Mouse (Mus musculus): Measurements from ENCODE around the gene Ripply3. TPM values are rescaled to one million over a fixed set of nuclear protein-coding genes. Genes with fewer than 3 reads are reported as not detected.
A peak's percentile ranks its signal among the peaks of the same experiment; 100 is the strongest.

The Ripply3 gene
- polyA plus RNA-seq, 1 experiment: 0.47 TPM

DNA sequence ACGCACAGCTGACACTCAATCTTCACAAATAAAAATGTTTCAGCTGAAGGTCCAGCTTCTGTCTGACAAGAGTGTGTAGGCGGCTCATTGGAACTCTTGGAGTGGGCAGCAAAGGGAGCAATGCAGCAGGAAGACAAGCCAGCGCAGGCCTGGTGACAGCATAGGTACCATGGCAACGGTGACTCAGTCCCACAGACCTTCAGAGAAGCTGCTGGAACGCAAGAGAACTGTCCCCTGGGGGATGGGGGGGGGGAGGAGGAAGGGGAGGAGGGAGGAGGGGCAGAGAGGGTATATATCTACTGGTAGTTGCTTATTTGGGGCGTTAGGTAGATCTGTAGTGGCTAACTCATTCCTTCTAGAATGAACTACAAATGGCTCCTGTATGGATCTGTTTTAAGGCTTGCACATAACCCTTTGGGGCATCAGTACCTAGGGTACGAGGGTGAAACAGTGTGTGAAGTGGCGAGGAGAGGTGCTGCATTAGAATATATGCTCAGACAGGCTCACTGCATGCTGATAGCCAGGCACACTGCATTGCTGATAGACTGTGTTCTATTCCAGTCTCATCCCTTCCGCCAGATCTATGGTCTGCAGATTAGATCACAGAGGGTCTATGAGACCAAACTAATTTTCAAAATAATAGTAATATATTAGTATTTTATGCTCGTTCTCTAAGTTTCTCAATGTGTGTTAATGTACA, 34.1 kb downstream of the Ripply3 start:
- Histone ChIP-seq H3K27ac (ENCODE audit: insufficient read depth, low read depth, low read length) (no peak overlapping the region), H3K36me3 (ENCODE audit: control insufficient read depth, insufficient read depth, low read length) (no peaks in the 10 kb centered on the region), H3K4me1 (ENCODE audit: control insufficient read depth, insufficient read depth, insufficient read length, low read length) (peaks cover 5% of the 10 kb centered on the region; the same call in 1 of the 2 replicates), H3K27me3 (ENCODE audit: control insufficient read depth, insufficient read depth, low read length) (no peaks in the 10 kb centered on the region), H3K4me3 (ENCODE audit: low read depth, low read length) (no peak overlapping the region)
- 59% methylated on average over 10 of the region's 10 CpGs for WGBS
- TF ChIP-seq CTCF (IDR thresholded peaks at IDR 0.05; ENCODE audit: extremely low read depth, insufficient read length, insufficient replicate concordance, low read depth, low read length): no peak
- no peak for TF ChIP-seq POLR2A (IDR thresholded peaks at IDR 0.05; ENCODE audit: low read depth, low read length)

DNA sequence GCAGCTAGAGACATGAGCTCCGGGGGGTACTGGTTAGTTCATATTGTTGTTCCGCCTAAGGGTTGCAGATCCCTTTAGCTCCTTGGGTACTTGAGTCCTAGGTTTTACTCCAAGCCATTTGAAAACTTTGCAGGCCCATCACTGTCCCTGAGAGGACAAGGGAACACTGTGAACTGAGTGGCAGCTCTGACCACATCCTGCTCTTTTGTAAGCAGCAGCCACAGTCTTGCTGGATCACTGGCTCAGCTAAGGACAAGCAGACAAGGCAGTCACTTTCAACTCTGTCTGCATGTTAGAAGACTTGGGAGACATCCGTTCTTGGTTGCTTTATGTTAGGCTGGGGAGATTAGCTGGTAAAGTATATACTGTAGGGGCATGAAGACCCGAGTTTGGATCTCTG, 35.6 kb downstream of the Ripply3 start:
- Histone ChIP-seq H3K27ac (ENCODE audit: insufficient read depth, low read depth, low read length) (no peak overlapping the region), H3K36me3 (ENCODE audit: control insufficient read depth, insufficient read depth, low read length) (no peaks in the 10 kb centered on the region), H3K27me3 (ENCODE audit: control insufficient read depth, insufficient read depth, low read length) (no peaks in the 10 kb centered on the region), H3K4me1 (ENCODE audit: control insufficient read depth, insufficient read depth, insufficient read length, low read length) (peaks cover 5% of the 10 kb centered on the region; the same call in 1 of the 2 replicates), H3K4me3 (ENCODE audit: low read depth, low read length) (no peak overlapping the region)
- 86% methylated on average over 4 of the region's 4 CpGs for WGBS
- TF ChIP-seq POLR2A (IDR thresholded peaks at IDR 0.05; ENCODE audit: low read depth, low read length): no peak
- TF ChIP-seq CTCF (IDR thresholded peaks at IDR 0.05; ENCODE audit: extremely low read depth, insufficient read length, insufficient replicate concordance, low read depth, low read length): no peak

DNA sequence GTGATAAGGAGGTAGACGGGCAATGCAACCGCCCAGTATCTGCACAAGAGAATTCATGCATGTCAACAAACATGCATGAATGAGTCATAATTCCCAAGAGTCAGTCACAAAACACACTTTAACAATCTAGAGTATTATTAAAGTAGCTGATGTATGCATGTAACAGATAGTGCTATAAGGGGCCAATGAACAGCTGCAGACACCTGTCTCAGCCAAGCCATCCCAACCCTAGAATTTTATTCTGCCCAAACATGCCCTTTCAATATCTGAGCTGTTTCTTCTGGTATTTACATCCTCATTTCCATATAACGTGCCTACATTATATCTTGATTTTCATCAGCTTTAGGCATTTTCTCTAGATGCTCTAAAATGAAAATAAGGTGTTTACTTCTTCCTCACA, 37.2 kb downstream of the Ripply3 start:
- TF ChIP-seq POLR2A (IDR thresholded peaks at IDR 0.05; ENCODE audit: low read depth, low read length) (no peak), CTCF (IDR thresholded peaks at IDR 0.05; ENCODE audit: extremely low read depth, insufficient read length, insufficient replicate concordance, low read depth, low read length) (no peak)
- Histone ChIP-seq H3K27ac (ENCODE audit: insufficient read depth, low read depth, low read length) (no peak overlapping the region), H3K36me3 (ENCODE audit: control insufficient read depth, insufficient read depth, low read length) (no peaks in the 10 kb centered on the region), H3K4me3 (ENCODE audit: low read depth, low read length) (no peak overlapping the region), H3K4me1 (ENCODE audit: control insufficient read depth, insufficient read depth, insufficient read length, low read length) (peaks cover 8% of the 10 kb centered on the region; the same call in 1 of the 2 replicates), H3K27me3 (ENCODE audit: control insufficient read depth, insufficient read depth, low read length) (no peaks in the 10 kb centered on the region)
- WGBS: 85% methylated on average over 3 of the region's 3 CpGs

DNA sequence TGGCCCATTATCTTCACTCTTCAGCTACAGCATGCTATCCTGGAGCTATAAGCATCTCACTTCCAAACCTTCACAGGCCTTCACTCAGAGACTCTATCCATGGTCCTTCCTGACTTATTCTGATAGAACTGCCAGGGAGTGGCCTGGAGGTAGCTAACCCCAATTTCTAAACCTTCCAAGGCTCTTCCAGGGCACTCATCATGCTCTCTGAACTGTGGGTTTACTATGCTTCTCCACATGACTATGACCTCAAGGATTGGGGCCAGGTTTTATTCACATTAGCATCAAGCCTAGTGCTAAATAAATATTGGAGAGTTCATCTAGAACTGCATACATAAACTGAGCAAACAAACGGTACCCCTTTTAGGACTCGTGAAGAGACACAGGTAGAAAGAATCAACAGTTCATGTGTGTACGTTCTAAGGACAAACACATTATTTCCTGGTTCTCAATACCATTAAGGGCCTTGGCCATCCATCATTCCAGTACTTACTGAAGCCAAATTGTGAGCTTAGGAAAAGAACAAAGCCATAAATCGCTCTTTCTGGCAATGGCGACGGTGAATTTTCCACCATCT, 41.5 kb downstream of the Ripply3 start:
- peaks cover 8% of the 10 kb centered on the region; the same call in 1 of the 2 replicates for H3K4me1 ChIP-seq (ENCODE audit: control insufficient read depth, insufficient read depth, insufficient read length, low read length)
- H3K36me3 ChIP-seq (ENCODE audit: control insufficient read depth, insufficient read depth, low read length): no peaks in the 10 kb centered on the region
- H3K4me3 ChIP-seq (ENCODE audit: low read depth, low read length): peak overlapping the region; percentile 90
- TF ChIP-seq CTCF (IDR thresholded peaks at IDR 0.05; ENCODE audit: extremely low read depth, insufficient read length, insufficient replicate concordance, low read depth, low read length) (no peak), POLR2A (IDR thresholded peaks at IDR 0.05; ENCODE audit: low read depth, low read length) (no peak)
- H3K27me3 ChIP-seq (ENCODE audit: control insufficient read depth, insufficient read depth, low read length): no peaks in the 10 kb centered on the region
- WGBS: 2% methylated on average over 6 of the region's 6 CpGs
- peak overlapping the region; percentile 84 for H3K27ac ChIP-seq (ENCODE audit: insufficient read depth, low read depth, low read length)

DNA sequence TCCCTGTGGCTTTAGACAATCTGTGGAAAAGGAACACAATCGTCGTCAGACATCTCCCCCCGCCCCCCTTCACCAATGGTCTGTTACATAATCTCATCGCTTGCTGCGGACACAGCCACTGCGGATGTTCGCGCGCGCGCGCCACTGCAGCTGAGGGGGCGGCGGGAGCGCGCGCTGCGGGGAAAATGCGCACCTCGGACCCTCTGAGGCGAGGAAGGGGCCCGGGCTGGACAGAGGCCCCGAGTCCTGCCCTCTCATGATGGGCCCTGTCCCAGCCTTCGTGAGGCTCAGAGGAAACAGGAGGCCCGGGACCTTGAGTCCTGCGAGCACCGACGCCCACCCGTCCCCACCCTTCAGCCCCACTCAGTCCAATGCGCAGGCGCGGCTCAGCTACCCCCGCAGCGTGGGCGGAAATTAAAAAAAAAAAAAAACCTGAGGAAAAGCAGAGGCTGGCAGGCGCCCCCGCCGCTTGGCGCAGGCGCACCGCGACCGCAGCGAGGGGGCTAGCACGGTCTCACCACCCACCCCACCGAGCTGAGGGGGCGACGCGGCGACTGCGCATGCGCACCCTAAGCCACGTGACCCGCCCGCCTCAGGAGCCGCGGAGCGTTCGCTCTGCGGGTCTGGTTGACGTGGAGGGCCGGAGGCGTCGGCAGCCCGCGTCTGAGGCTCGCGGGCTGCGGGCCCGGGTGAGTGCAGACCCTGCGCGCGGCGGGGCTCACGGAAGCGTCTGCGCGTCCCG, 42.1 kb downstream of the Ripply3 start, which contains the start of gene Ttc3:
Gene Ttc3 (plus strand): TSS at position 446 of the 742 bp plus-strand sequence.
- Histone ChIP-seq H3K4me3 (ENCODE audit: low read depth, low read length) (peak within 1 kb of the TSS; percentile 90), H3K4me1 (ENCODE audit: control insufficient read depth, insufficient read depth, insufficient read length, low read length) (peaks cover 10% of the 10 kb centered on the region; the same call in 1 of the 2 replicates), H3K36me3 (ENCODE audit: control insufficient read depth, insufficient read depth, low read length) (no peaks in the 10 kb centered on the region), H3K27ac (ENCODE audit: insufficient read depth, low read depth, low read length) (peak within 1 kb of the TSS; percentile 84), H3K27me3 (ENCODE audit: control insufficient read depth, insufficient read depth, low read length) (no peaks in the 10 kb centered on the region)
- WGBS: under 1% methylated on average over 79 of the region's 79 CpGs
- TF ChIP-seq POLR2A (IDR thresholded peaks at IDR 0.05; ENCODE audit: low read depth, low read length) (no peak; the same call in 1 of the 2 replicates), CTCF (IDR thresholded peaks at IDR 0.05; ENCODE audit: extremely low read depth, insufficient read length, insufficient replicate concordance, low read depth, low read length) (no peak)

DNA sequence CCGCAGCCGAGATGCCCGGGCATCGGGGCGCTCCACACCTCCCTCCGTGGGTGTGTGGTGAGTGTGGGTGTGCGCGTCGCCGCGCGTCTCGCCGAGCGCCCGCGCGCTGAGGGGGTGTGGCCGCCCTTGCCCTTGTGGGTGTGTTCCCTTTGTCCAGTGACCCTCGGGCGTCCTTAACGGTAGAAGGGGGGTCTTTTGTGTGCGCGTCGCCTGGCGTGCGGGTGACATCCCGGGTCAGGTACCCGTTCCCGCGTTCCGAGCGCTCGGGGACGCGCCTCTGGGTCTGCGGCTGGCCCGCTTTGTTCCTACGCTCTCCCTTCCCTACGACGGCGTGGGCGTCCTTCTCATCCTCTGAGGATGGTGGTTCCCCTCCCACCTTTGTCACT, 42.7 kb downstream of the Ripply3 start:
- Histone ChIP-seq H3K27ac (ENCODE audit: insufficient read depth, low read depth, low read length) (peak overlapping the region; percentile 84), H3K4me3 (ENCODE audit: low read depth, low read length) (peak overlapping the region; percentile 90), H3K36me3 (ENCODE audit: control insufficient read depth, insufficient read depth, low read length) (no peaks in the 10 kb centered on the region), H3K27me3 (ENCODE audit: control insufficient read depth, insufficient read depth, low read length) (no peaks in the 10 kb centered on the region), H3K4me1 (ENCODE audit: control insufficient read depth, insufficient read depth, insufficient read length, low read length) (peaks cover 10% of the 10 kb centered on the region; the same call in 1 of the 2 replicates)
- under 1% methylated on average over 43 of the region's 43 CpGs for WGBS
- TF ChIP-seq POLR2A (IDR thresholded peaks at IDR 0.05; ENCODE audit: low read depth, low read length) (no peak), CTCF (IDR thresholded peaks at IDR 0.05; ENCODE audit: extremely low read depth, insufficient read length, insufficient replicate concordance, low read depth, low read length) (no peak)
